Mouse (Mus musculus): ENCODE results near the gene Grhl3. TPM values are rescaled to one million over a fixed set of nuclear protein-coding genes. Genes with fewer than 3 reads are reported as not detected.

Grhl3 gene
- polyA plus RNA-seq, 1 experiment, result not detected

DNA sequence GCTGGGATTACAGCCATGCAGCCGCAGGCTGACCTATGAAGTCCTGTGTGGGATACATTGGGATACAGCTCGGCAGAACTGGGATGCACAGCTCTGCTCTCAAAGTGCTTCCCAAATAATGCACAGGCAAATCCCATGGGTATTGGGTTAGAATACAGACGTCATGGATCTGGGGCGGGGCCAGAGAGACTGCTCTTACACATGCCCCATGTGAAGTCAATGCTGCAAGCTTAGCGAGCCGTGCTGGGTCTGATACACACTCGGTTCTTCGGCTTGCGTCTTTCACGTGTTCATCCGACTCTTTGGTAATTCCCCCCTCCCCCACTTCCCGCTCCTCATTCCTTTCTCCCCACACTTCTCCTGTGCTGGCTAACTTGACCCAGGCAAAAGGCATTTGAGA is 34.4 kb downstream of the Grhl3 start:
- no peak overlapping the region for H3K4me3 ChIP-seq (replicated peaks)
- H3K9me3 ChIP-seq, result peaks cover 18% of the 10 kb centered on the region
- peaks cover 18% of the 10 kb centered on the region; the same call in 1 of the 2 replicates for H3K4me1 ChIP-seq
- TF ChIP-seq GATA1 (IDR thresholded peaks at IDR 0.05; ENCODE audit: borderline replicate concordance, low read length) (no peak), FLI1 (IDR thresholded peaks at IDR 0.05; ENCODE audit: low read length) (no peak)
- H3K27me3 ChIP-seq (replicated peaks), result peaks cover 62% of the 10 kb centered on the region
- no peaks in the 10 kb centered on the region for H3K36me3 ChIP-seq (replicated peaks; ENCODE audit: low read length)

DNA sequence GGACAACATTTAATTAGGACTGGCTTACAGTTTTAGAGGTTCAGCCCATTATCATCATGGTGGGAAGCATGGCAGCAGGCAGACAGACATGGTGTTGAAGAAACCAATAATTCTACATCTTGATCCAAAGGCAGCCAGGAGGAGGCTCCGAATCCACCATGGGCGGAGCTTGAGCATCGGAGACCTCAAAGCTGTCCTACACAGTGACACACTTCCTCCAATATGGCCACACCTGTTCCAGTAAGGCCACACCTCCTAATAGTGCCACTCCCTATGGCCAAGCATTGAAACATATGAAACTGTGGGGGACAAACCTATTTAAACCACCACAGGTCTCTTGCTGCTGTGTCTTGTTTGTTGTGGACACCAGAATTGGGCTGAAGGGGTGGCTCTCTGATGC is 38.4 kb downstream of the Grhl3 start:
- Histone ChIP-seq H3K36me3 (replicated peaks; ENCODE audit: low read length) (no peaks in the 10 kb centered on the region), H3K4me1 (peaks cover 9% of the 10 kb centered on the region; the same call in 1 of the 2 replicates), H3K27me3 (replicated peaks) (peaks cover 69% of the 10 kb centered on the region), H3K9me3 (peaks cover 35% of the 10 kb centered on the region), H3K4me3 (replicated peaks) (no peak overlapping the region)
- TF ChIP-seq FLI1 (IDR thresholded peaks at IDR 0.05; ENCODE audit: low read length) (no peak), GATA1 (IDR thresholded peaks at IDR 0.05; ENCODE audit: borderline replicate concordance, low read length) (no peak)

DNA sequence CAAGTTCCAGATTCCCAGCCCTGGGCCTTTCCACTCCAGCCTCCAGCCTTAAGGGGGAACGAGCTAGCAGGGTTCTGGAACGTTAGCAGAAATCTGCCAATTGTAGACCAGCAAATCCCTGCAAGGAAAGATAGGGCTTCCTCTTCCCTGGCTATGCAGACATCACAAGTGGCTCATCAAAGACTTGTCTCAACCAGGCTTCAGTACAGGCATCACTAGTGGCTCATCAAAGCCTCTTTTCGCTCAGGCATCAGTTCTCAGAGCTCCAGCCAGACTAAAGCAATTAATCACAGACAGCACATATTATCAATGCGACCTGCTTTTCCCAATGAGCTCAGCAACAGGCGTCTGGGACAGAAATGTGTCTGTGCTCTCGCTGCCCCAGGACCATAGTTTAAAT is 40.4 kb downstream of the Grhl3 start:
- TF ChIP-seq GATA1 (IDR thresholded peaks at IDR 0.05; ENCODE audit: borderline replicate concordance, low read length), result no peak
- TF ChIP-seq FLI1 (IDR thresholded peaks at IDR 0.05; ENCODE audit: low read length), result no peak
- Histone ChIP-seq H3K9me3 (peaks cover 31% of the 10 kb centered on the region), H3K4me1 (peaks cover 7% of the 10 kb centered on the region; the same call in 1 of the 2 replicates), H3K36me3 (replicated peaks; ENCODE audit: low read length) (no peaks in the 10 kb centered on the region), H3K4me3 (replicated peaks) (no peak overlapping the region), H3K27me3 (replicated peaks) (peaks cover 64% of the 10 kb centered on the region)

DNA sequence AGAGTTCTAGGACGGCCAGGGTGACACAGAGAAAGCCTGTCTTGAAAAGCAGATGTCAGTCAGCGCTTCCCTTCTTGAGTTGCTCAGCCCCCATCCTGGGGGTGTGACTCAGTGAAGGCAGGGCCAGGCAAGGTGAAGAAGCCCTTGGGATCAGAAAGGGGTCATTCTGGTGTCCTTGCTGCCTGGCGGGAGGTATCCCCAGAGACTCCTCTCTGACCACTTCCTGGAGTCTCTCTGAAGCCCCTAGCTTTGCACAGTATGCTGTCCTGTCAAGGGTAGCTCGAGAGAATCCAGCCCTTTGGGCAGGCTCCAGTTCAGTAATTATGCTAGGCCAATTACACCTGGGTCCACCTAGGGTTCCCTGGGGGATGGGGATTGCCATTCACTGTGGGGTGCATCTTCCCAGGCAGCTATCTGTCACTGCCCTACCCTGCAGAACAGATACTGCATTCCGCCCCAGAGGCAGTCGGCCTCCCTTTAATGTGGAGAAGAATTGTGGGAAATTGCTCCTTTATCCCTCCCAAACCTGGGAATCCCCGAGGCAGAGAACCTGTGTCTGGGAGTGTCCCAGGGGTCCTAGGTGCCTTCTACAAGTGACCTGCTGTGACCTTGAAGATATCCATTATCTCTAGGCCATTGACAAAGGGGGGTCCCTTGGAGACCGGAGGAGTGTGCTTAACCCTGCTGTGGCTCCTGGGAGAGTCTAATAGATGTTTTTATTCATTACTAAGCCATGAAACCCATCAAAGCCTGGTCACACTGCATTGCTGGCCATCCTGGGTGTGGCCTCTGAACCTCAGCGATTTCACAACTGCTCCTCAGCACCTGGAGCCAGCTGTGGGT is 41.4 kb downstream of the Grhl3 start:
- TF ChIP-seq FLI1 (IDR thresholded peaks at IDR 0.05; ENCODE audit: low read length) (no peak), GATA1 (IDR thresholded peaks at IDR 0.05; ENCODE audit: borderline replicate concordance, low read length) (no peak)
- peaks cover 31% of the 10 kb centered on the region for H3K9me3 ChIP-seq
- no peak overlapping the region for H3K4me3 ChIP-seq (replicated peaks)
- H3K36me3 ChIP-seq (replicated peaks; ENCODE audit: low read length), result no peaks in the 10 kb centered on the region
- H3K4me1 ChIP-seq, result peaks cover 3% of the 10 kb centered on the region; the same call in 1 of the 2 replicates
- peaks cover 60% of the 10 kb centered on the region for H3K27me3 ChIP-seq (replicated peaks)

DNA sequence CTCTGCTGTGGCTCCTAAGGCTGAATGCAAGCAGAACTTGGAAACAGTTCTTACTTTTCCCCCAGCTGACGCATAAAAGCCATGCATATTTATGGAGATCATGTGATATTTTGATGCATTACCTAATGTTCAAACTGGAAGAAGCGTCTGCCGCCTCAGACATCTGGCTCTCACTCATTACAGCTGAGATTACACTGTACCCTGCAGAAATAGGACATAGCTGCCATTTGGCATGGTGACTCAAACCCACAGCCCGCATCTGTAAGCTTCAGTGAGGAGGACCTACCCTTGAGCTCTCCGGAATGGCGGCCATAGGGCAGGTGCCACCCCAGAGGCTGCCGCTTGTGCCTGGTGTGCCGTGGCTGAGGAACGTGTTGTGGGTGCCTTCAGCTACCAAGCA is 42.2 kb downstream of the Grhl3 start:
- peaks cover 31% of the 10 kb centered on the region for H3K9me3 ChIP-seq
- TF ChIP-seq FLI1 (IDR thresholded peaks at IDR 0.05; ENCODE audit: low read length) (no peak), GATA1 (IDR thresholded peaks at IDR 0.05; ENCODE audit: borderline replicate concordance, low read length) (no peak)
- H3K27me3 ChIP-seq (replicated peaks), result peaks cover 60% of the 10 kb centered on the region
- H3K36me3 ChIP-seq (replicated peaks; ENCODE audit: low read length), result no peaks in the 10 kb centered on the region
- H3K4me1 ChIP-seq, result no peaks in the 10 kb centered on the region
- H3K4me3 ChIP-seq (replicated peaks), result no peak overlapping the region

DNA sequence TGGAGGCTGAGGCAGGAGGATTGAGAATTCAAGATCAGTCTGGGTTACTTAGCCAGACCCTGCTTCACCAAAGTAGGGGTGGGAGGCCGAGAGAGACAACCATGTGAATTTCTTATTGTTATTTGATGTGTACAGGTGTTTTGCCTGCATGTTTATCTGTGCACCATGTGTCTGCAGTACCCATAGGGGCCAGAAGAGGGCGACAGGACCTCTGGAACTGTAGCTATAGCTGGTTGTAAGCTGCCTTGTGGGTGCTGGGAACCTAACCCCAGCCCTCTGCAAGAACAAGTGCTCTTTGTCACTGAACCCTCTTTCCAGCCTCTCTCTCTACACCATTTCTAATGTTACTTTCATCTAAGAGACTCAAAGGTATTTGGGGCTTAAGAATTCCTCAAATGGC is 43.2 kb downstream of the Grhl3 start:
- H3K27me3 ChIP-seq (replicated peaks), result peaks cover 61% of the 10 kb centered on the region
- H3K36me3 ChIP-seq (replicated peaks; ENCODE audit: low read length), result no peaks in the 10 kb centered on the region
- H3K9me3 ChIP-seq, result peaks cover 29% of the 10 kb centered on the region
- no peak for TF ChIP-seq FLI1 (IDR thresholded peaks at IDR 0.05; ENCODE audit: low read length)
- TF ChIP-seq GATA1 (IDR thresholded peaks at IDR 0.05; ENCODE audit: borderline replicate concordance, low read length), result no peak
- no peak overlapping the region for H3K4me3 ChIP-seq (replicated peaks)
- no peaks in the 10 kb centered on the region for H3K4me1 ChIP-seq

DNA sequence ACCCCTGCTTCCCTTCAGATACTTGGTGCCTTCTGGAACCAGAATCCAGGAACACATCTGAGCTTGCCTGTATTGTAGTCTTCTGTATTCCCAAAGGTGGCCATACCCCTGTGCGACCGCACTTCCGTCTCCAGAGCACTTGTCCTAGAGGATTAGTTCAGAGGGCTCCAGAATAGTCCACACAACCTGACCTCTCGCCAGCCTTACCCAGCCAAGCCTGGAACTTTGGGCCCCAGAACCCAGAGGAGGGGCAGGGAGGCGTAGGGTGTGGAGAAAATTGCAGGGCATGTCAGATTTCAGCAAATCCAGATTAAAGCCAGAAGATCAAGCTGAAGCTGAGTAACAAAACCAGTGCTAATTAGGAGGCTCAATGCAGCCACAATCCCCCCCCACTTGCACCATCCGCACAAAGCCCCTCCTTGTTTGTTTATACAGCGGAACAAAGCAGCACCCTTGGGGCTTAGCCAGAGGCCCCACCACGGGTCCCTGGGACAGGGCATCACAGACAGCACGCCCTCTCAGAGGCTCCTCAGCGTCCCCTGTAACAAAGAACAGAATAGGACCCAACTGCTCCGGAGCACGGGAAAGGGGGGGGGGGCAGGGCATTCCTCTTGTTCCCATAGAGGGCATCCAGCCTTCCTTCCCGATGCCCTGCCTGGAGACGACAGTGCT is 47.3 kb downstream of the Grhl3 start:
- no peak for TF ChIP-seq GATA1 (IDR thresholded peaks at IDR 0.05; ENCODE audit: borderline replicate concordance, low read length)
- TF ChIP-seq FLI1 (IDR thresholded peaks at IDR 0.05; ENCODE audit: low read length), result no peak
- H3K4me3 ChIP-seq (replicated peaks), result no peak overlapping the region
- peaks cover 16% of the 10 kb centered on the region for H3K9me3 ChIP-seq
- H3K36me3 ChIP-seq (replicated peaks; ENCODE audit: low read length), result no peaks in the 10 kb centered on the region
- 0 out of 2 replicates have a peak, but pooled peaks cover 3% of the 10 kb centered on the region for H3K4me1 ChIP-seq
- peaks cover 53% of the 10 kb centered on the region for H3K27me3 ChIP-seq (replicated peaks)

DNA sequence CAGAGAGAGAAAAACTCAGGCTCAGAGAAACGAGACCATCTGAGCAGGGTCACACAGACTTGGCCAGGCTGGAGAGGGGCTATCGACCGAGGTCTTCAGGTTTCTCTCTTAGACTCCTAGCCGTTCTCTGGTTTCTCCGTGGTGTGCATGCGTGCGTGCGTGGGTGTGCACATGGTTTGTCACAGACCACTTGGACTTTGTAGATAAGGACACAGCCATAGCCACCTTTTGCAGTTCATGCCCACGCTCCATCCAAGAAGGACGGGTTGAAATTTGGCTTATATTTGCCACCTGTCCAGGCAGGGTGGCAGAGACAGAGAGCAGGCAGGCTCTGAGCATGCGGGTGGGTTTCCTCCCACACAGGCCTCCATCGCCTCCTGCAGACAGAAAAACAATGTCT is 48.4 kb downstream of the Grhl3 start:
- Histone ChIP-seq H3K27me3 (replicated peaks) (peaks cover 51% of the 10 kb centered on the region), H3K36me3 (replicated peaks; ENCODE audit: low read length) (no peaks in the 10 kb centered on the region)
- no peak for TF ChIP-seq FLI1 (IDR thresholded peaks at IDR 0.05; ENCODE audit: low read length)
- no peak for TF ChIP-seq GATA1 (IDR thresholded peaks at IDR 0.05; ENCODE audit: borderline replicate concordance, low read length)

DNA sequence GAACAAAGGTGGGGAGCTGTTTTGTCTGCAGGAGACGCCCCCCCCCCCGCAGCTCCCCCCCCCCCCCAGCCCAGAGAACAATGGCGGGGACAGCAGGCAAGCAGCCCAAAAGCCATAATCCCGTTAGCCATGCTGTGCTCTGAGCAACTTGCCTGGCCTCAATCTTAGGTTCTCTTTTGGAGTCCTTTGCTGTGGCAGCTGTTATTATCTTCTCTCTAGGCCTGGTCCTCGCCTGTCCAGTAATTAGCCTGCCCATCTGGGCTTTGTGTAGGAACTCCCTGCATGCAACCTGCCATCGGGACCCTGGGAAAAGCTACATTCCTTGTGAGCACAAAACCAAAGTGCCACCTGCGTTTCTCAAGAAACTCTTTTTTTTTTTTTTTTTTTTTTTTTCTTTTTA is 49.5 kb downstream of the Grhl3 start:
- H3K4me3 ChIP-seq (replicated peaks), result no peak overlapping the region
- TF ChIP-seq GATA1 (IDR thresholded peaks at IDR 0.05; ENCODE audit: borderline replicate concordance, low read length), result no peak
- H3K27me3 ChIP-seq (replicated peaks), result peaks cover 44% of the 10 kb centered on the region
- no peaks in the 10 kb centered on the region for H3K36me3 ChIP-seq (replicated peaks; ENCODE audit: low read length)
- H3K9me3 ChIP-seq, result no peaks in the 10 kb centered on the region
- H3K4me1 ChIP-seq, result 0 out of 2 replicates have a peak, but pooled peaks cover 3% of the 10 kb centered on the region

More for the DNA sequence above, 48.4 kb downstream of the Grhl3 start:
- Histone ChIP-seq H3K9me3 (peaks cover 5% of the 10 kb centered on the region), H3K4me1 (0 out of 2 replicates have a peak, but pooled peaks cover 3% of the 10 kb centered on the region), H3K4me3 (replicated peaks) (no peak overlapping the region)

DNA sequence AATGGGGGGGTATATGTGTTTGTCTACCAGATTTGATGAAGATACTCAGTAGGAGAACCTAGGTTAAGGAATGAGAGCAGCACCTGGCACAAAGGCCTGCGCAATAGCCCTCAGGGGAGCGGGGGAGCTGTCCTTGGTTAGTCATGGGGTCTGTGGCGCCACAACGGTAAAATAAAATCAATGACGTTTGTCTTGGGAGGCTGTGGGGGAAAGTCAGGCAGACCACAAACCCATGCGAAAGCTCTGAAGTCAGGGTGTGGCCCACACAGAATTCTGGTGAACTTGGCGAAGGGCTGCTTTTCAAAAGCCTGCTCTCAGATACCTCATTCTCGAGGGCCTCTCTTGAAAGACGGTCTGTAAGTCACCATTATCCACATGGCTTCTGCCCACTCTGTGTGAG is 53.0 kb downstream of the Grhl3 start:
- Histone ChIP-seq H3K9me3 (no peaks in the 10 kb centered on the region), H3K36me3 (replicated peaks; ENCODE audit: low read length) (no peaks in the 10 kb centered on the region), H3K27me3 (replicated peaks) (peaks cover 38% of the 10 kb centered on the region), H3K4me1 (peaks cover 11% of the 10 kb centered on the region; the same call in 1 of the 2 replicates), H3K4me3 (replicated peaks) (no peak overlapping the region)
- no peak for TF ChIP-seq GATA1 (IDR thresholded peaks at IDR 0.05; ENCODE audit: borderline replicate concordance, low read length)
- TF ChIP-seq FLI1 (IDR thresholded peaks at IDR 0.05; ENCODE audit: low read length), result no peak

Measured in megakaryocyte, embryonic 14.5 days (primary cell).